Mouse (Mus musculus) left cerebral cortex, postnatal 36 days (tissue): ENCODE data around the gene Hs3st3a1. TPM values are rescaled to one million over a fixed set of nuclear protein-coding genes. Genes with fewer than 3 reads are reported as not detected.

Experiments
- DNase-seq, 2 experiments: peaks; one replicate each; pipeline ENCODE4 v3.0.0; 2021 to 2022; ENCODE audit warnings: low spot score in 2 of 2, mixed read lengths in 1 of 2
- intact Hi-C: fragments of 180-260 bp; cut with DNase I; formaldehyde crosslinking; loops from one replicate; pipeline ENCODE4 v1.15.1; 2025
- total RNA-seq, 2 experiments: library from RNA; stranded (reverse); gene quantifications; 2 replicates each; pipeline ENCODE4 v1.2.3; 2021

The Hs3st3a1 gene
- total RNA-seq, 2 experiments from 2014 or later = 1.0 TPM

DNA sequence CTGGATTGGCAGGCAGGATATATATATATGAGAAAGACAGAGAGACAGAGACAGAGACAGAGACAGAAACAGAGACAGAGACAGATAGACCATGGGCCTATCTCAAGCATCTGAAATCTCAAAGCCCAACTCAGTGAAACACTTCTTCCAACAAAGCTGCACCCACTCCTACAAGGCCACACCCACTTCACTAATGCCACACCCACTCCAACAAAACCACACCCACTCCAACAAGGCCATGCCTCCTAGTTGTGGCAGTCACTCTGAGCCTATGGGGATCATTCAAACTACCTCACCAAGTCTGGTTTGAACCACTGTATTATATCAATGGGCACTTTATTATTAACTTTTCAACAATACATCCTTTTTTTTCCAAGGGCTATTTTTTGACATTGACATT, 35.6 kb downstream of the Hs3st3a1 start:
- no peak for DNase-seq
- intact Hi-C loops = no loop called here

GRCm38 (mm10) chr11:64473679-64474078, 38.5 kb downstream of the Hs3st3a1 start:
- no peak for DNase-seq
- intact Hi-C loops = no loop called here

DNA sequence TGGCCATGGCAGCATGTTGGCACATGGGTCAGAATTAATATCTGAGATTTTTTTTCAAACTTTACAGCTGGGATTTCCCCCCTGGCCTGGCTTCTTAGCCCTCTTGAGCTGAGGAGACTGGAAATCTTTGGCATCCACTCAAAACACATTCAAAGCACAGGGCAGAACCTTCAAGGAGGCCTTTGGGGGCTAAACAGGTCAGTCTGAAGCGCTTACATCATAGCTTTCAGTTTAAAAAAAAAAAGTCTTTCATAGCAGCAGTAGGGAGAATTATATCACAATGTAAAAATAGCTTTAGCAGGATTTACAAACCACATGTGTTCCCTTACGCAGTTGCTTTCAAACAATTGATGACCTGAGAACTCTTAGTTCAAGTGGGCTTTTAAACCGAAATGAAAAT, 46.3 kb downstream of the Hs3st3a1 start:
- intact Hi-C loops = no loop called here
- DNase-seq = no peak

GRCm38 (mm10) chr11:64489587-64490433, 54.7 kb downstream of the Hs3st3a1 start:
- intact Hi-C loops = no loop called here
- DNase-seq = no peak

- intact Hi-C loops = no loop called here
- no peak for DNase-seq
Observed at GRCm38 (mm10) chr11:64494448-64494847, 59.3 kb downstream of the Hs3st3a1 start.

DNA sequence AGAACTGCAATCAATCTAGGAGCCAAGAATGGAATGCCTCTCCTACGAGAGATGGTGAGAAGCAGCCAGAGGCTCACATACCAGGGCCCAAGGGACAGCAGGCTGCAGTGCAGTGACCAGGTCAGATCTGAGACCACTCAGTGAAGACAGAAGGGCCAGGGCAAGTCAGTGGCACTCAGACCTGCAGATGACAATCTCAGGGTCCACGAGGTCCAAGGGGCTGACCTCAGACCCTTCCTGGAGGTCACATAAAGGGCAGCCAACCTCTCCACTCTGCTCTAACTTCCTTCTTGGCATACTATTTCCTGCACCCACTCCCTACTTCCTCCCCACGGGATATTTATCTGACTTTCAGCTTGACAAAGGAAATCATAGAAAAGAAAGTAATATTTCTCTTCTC, 60.8 kb downstream of the Hs3st3a1 start:
- no peak for DNase-seq
- intact Hi-C loops = no loop called here

DNA sequence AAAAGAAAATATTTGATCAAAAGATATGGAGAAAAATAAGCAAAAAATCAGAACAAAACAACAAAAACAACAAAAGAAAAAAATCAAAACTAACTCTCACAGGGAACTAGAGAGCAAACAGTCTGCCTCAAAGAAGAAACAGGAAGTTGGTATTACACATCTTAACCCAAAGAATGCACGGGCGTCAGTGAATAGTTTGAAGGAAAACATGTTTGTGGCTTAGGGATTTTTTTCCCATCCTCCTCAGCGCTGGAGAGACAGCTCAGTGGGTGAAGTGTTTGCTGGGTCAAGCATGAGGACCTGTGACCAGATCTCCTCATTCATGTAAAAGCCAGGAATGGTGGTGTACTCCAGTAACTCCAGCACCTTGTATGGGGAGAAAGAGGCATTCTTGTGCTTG, 61.5 kb downstream of the Hs3st3a1 start:
- intact Hi-C loops = no loop called here

GRCm38 (mm10) chr11:64500536-64501112, 65.5 kb downstream of the Hs3st3a1 start:
- no peak for DNase-seq
- intact Hi-C loops = no loop called here

More for the DNA sequence above, 61.5 kb downstream of the Hs3st3a1 start:
- DNase-seq = no peak

DNA sequence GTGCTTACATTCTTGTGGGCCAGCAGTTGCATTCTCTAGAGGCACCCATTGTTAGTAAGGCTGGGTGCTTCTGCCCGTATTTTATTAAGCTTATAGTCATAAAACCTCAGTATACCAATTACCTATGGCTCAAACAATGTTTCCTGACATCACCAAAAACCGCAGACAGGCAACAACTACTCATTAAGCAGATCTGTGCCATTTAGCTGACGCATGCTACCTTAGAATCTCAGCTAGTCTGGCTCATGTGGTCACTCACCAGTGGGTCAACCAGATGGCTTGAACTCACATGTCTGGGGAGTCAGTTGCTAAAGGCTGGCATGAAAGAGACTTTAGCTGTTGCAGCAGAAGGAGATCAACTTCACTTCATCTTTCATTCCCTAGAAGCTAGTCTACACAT, 67.9 kb downstream of the Hs3st3a1 start:
- no peak for DNase-seq
- intact Hi-C loops = no loop called here

DNA sequence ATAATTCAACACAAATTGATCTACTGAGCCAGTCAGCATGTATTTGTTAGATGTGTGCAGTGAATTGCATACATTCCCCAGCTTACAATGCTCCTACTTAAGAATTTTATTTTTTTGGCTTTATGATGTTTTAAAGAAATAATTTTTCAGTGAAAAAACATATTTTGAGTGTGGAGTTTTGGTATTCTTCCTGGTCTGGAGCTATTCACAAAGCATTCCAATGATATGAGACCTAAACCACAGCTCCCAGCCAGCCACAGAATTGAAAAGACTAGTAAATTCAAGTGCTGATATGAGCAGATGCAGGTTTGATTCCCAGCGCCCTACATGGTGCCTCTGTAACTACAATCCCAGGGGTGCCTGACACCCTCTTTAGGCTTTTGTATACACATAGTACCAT, 70.8 kb downstream of the Hs3st3a1 start:
- no peak for DNase-seq
- intact Hi-C loops = no loop called here

GRCm38 (mm10) chr11:64507024-64507423, 71.9 kb downstream of the Hs3st3a1 start:
- intact Hi-C loops = no loop called here
- no peak for DNase-seq

DNA sequence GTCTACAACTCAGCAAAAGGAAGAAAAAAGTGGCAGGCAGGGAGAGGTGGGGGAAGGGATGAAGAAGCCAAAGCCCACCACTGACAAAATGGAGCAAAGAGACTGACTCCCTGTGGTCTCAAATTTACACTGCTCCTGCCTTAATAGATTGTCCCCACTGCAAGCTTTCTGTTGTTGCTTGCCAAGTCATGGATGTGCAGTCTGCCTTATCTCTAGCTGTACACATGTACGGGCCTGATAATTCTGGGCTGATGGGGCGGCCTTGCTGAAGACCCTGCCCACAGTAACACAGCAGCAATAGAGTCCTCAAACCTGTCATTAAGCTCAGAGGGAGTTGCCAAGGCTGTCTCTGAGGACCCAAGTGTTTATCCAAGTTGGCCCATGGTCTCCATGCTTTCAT, 74.0 kb downstream of the Hs3st3a1 start:
- intact Hi-C loops = no loop called here
- no peak for DNase-seq

- intact Hi-C loops = no loop called here
- DNase-seq = no peak
Observed at GRCm38 (mm10) chr11:64512301-64512700, 77.2 kb downstream of the Hs3st3a1 start.

GRCm38 (mm10) chr11:64513419-64513818, 78.3 kb downstream of the Hs3st3a1 start:
- DNase-seq = no peak
- intact Hi-C loops = no loop called here

DNA sequence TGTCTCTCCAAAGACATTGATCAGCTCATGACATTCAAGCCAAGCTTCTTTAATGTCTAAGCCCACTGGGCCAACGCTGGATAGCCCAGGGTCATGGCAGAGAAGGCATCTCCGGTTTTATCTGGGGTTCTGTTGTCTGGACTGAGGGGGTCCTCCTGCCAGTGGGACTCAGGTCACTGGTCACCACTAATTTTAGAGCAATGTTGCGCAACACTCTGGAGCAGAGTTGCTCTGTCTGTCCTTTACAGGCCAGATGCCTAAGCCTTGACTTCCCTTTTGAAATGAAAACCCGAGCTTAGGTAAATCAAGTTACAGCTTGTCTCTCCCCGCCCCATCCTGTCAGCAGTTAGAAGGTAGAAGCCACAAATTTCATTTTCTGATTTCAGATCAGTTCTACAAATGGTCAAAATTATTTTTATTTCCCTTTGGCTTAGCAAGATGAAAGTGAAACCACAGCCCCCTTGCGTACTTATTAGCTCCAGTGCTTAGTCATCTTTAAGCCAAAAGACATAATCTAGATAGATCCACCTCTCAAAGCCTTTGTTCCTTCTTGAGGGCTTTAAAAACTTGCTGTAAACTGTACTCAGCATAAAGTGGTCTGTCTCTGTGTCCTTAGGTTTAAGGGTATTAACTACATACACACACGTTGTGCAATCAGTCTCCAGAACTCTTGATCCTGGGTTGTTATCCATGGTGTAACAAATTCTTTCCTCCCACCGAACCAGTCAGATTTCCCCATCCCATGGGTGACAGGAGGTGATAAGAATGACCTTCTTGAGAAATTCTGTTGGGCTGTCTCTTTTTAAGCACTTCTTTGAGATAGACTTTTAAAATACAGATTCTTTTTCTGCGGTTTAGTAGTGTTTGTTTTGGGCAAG, 81.8 kb downstream of the Hs3st3a1 start:
- intact Hi-C loops = no loop called here
- DNase-seq = no peak

DNA sequence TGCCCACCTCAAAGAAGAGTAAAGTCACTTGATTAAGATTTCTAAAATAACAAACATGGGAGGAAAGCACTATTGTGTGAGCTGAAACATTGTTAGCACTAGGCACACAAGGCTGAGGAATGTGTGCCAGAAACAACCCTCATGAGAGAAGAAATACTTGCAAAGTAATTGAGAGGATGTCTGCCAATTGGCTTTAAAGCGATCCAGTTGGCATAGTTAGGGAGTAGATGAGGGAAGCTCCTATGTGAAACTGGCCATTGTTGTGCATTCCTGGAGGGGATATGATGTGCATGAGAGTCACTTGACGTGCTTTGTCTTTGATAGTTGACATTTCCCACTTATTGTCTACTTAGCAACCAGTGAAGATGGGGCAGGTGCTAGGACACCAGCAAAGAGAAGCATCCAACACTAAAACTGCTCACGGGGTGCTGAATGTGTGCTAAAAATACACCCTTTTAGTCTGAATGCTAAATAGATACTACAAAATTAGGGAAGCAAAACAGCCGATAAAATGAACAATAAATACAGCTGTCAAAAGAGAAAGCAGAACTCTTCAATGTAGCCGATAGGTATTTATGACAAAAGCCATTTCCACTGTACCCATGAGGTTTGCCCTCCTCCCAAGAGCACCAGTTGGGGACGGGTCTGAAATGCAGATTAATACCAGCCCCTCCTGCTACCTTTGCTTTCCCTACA, 83.2 kb downstream of the Hs3st3a1 start:
- intact Hi-C loops = no loop called here
- DNase-seq = no peak

DNA sequence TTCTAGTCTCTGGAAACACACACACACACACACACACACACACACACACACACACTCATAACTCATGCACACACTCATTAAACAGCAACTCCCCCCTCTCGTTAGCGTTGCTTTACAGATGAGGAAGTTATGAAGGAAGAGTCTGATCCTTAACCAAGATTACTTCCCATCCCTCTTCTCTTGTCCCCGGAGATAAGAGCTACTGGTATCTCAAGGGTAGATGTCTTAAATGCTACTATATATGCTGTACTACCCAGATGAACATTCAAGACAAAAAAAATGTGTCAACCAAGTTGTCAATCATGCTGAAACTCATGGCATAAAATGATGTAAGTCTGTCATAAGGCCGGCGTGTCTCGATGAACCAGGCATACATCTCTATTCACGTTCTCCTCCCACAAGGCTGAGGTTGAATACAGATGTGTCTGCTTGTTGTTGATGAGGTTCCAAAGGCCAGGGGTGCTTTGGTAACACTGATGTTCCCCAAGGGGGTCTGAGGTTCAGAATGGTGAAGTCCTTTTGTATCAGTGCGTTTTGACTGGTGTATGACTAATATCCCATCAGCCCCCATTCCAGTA, 89.0 kb downstream of the Hs3st3a1 start:
- intact Hi-C loops = no loop called here
- DNase-seq = no peak

- intact Hi-C loops = no loop called here
- no peak for DNase-seq
Observed at GRCm38 (mm10) chr11:64537230-64537629, 102.1 kb downstream of the Hs3st3a1 start.

- no peak for DNase-seq
- intact Hi-C loops = no loop called here
Observed at GRCm38 (mm10) chr11:64541866-64542265, 106.7 kb downstream of the Hs3st3a1 start.

- intact Hi-C loops = no loop called here
- DNase-seq = no peak
Observed at GRCm38 (mm10) chr11:64542335-64542734, 107.2 kb downstream of the Hs3st3a1 start.
